14 mouse cellular contexts compared by ENCODE assay signal in genomic region chr10:128556286-128556685, GRCm38 (mm10). TPM values are rescaled to one million over a fixed set of nuclear protein-coding genes. Genes with fewer than 3 reads are reported as not detected.
DNase-seq lines count a peak whose midpoint lies in the region; ATAC-seq and TF ChIP-seq lines count a peak whose summit lies in the region.
"Had no signal": no experiment of that assay in that cellular context is flagged by ENCODE, and none has a peak within 500 bp of the region (broad histone marks: within the 10 kb centered on the region; RNA-seq: fewer than 3 reads in every experiment).

No protein-coding gene starts in this region.

- H3K4me2 ChIP-seq in intestine, postnatal 0 days (replicated peaks; ENCODE audit: low read depth), result no peak overlapping the region
- no peak overlapping the region for H3K4me2 ChIP-seq in intestine, embryonic 16.5 days (ENCODE audit: low read depth, low read length)
- H3K4me2 ChIP-seq: embryonic facial prominence, embryonic 15.5 days; heart, embryonic 11.5 days; hindbrain, embryonic 13.5 days had no signal

- peak; percentile 65 for TF ChIP-seq CTCF in intestine, postnatal 0 days (IDR thresholded peaks at IDR 0.05; ENCODE audit: low read depth)

- no peak overlapping the region for H3K9ac ChIP-seq in intestine, postnatal 0 days (ENCODE audit: low read depth, low read length)
- no peak overlapping the region for H3K9ac ChIP-seq in intestine, embryonic 16.5 days (ENCODE audit: low read depth, low read length)
- H3K9ac ChIP-seq: embryonic facial prominence, embryonic 15.5 days; hindbrain, embryonic 13.5 days had no signal

- peaks cover 41% of the 10 kb centered on the region for H3K36me3 ChIP-seq in intestine, postnatal 0 days (ENCODE audit: control insufficient read depth, insufficient read depth)
- peaks cover 23% of the 10 kb centered on the region for H3K36me3 ChIP-seq in intestine, embryonic 16.5 days (ENCODE audit: control insufficient read depth, insufficient read depth, low read length)

- H3K9me3 ChIP-seq in intestine, postnatal 0 days (ENCODE audit: control insufficient read depth), result no peaks in the 10 kb centered on the region
- H3K9me3 ChIP-seq in intestine, embryonic 16.5 days (ENCODE audit: control insufficient read depth, low read length), result no peaks in the 10 kb centered on the region
- H3K9me3 ChIP-seq: embryonic facial prominence, embryonic 15.5 days; hindbrain, embryonic 13.5 days had no signal

- H3K4me1 ChIP-seq in intestine, postnatal 0 days (replicated peaks; ENCODE audit: control insufficient read depth, insufficient read depth, low read length), result no peaks in the 10 kb centered on the region
- H3K4me1 ChIP-seq in intestine, embryonic 16.5 days (ENCODE audit: control insufficient read depth, insufficient read depth, low read length), result no peaks in the 10 kb centered on the region
- H3K4me1 ChIP-seq: embryonic facial prominence, embryonic 15.5 days; hindbrain, embryonic 13.5 days had no signal

- H3K27ac ChIP-seq in intestine, postnatal 0 days (ENCODE audit: low read depth, low read length), result no peak overlapping the region
- no peak overlapping the region for H3K27ac ChIP-seq in intestine, embryonic 16.5 days (ENCODE audit: low read length)
- H3K27ac ChIP-seq: embryonic facial prominence, embryonic 15.5 days; hindbrain, embryonic 13.5 days had no signal

- no peak overlapping the region for H3K4me3 ChIP-seq in intestine, postnatal 0 days (ENCODE audit: low read depth, low read length)
- no peak overlapping the region for H3K4me3 ChIP-seq in intestine, embryonic 16.5 days (ENCODE audit: low read length)
- H3K4me3 ChIP-seq: embryonic facial prominence, embryonic 15.5 days; hindbrain, embryonic 13.5 days had no signal

- H3K27me3 ChIP-seq in intestine, postnatal 0 days (replicated peaks; ENCODE audit: control insufficient read depth, insufficient read depth, low read length), result no peaks in the 10 kb centered on the region
- H3K27me3 ChIP-seq in intestine, embryonic 16.5 days (replicated peaks; ENCODE audit: control insufficient read depth, insufficient read depth, low read length), result no peaks in the 10 kb centered on the region
- H3K27me3 ChIP-seq: embryonic facial prominence, embryonic 15.5 days; hindbrain, embryonic 13.5 days had no signal

- DNase-seq in 3134 (ENCODE audit: extremely low read depth, insufficient read length, low spot score) (peak; percentile 42), A20 (ENCODE audit: low read depth, low spot score) (peak; percentile 57)
- DNase-seq in layer of hippocampus, adult 9-10 months (ENCODE audit: low spot score), result no peak
- DNase-seq: adrenal gland, postnatal 36 days; cerebellum, adult 18-20 months; left cerebral cortex, postnatal 4 days; thymus, postnatal 36 days had no signal

- no peak for ATAC-seq in intestine, postnatal 0 days
- no peak for ATAC-seq in intestine, embryonic 16.5 days
- peak; percentile 95 for ATAC-seq in granulocyte monocyte progenitor cell, adult 5-6 weeks (replicated peaks; ENCODE audit: poor library complexity, severe bottlenecking)
- no peak for ATAC-seq in inflammation-experienced regulatory T-cells, adult 6 months

RNA-seq across cellular contexts. Expression of gene Rpl41, which starts 7.2 kb away (rescaled TPM):
- polyA plus RNA-seq in intestine, postnatal 0 days (2015; fragmentation: Nextera tagmentation; extraction: Ambion mirVana), result 2,426 and 2,428 TPM in 2 replicates
- polyA plus RNA-seq in intestine, embryonic 16.5 days (2015; fragmentation: Nextera tagmentation; extraction: Ambion mirVana), result 3,191 and 3,364 TPM in 2 replicates
- total RNA-seq in granulocyte monocyte progenitor cell, adult 5-6 weeks (2014; fragmentation: Nextera tagmentation), result 6,066 and 6,315 TPM in 2 replicates
- total RNA-seq in granulocyte monocyte progenitor cell, adult 5-6 weeks (2017), result 3,608 and 4,444 TPM in 2 replicates
- polyA plus RNA-seq in inflammation-experienced regulatory T-cells, adult 6 months (2017; shearing (Covaris generic)), result 1,000 to 10,000 TPM; 5,582 to 7,160 (median 6,033) TPM

RNA-seq across cellular contexts. Expression of gene Zc3h10, which starts 8.7 kb away (rescaled TPM):
- polyA plus RNA-seq in intestine, postnatal 0 days (2015; fragmentation: Nextera tagmentation; extraction: Ambion mirVana), result 10.0 and 10.4 TPM in 2 replicates
- 13.3 and 13.6 TPM in 2 replicates for polyA plus RNA-seq in intestine, embryonic 16.5 days (2015; fragmentation: Nextera tagmentation; extraction: Ambion mirVana)
- total RNA-seq in granulocyte monocyte progenitor cell, adult 5-6 weeks (2014; fragmentation: Nextera tagmentation), result 8.8 and 9.7 TPM in 2 replicates
- total RNA-seq in granulocyte monocyte progenitor cell, adult 5-6 weeks (2017), result 12.5 and 13.6 TPM in 2 replicates
- 1 to 10 TPM; 5.6 to 9.2 (median 6.0) TPM for polyA plus RNA-seq in inflammation-experienced regulatory T-cells, adult 6 months (2017; shearing (Covaris generic))

RNA-seq across cellular contexts. Expression of gene Pa2g4, which starts 9.5 kb away (rescaled TPM):
- polyA plus RNA-seq in intestine, postnatal 0 days (2015; fragmentation: Nextera tagmentation; extraction: Ambion mirVana), result 65.3 and 66.8 TPM in 2 replicates
- 171 and 196 TPM in 2 replicates for polyA plus RNA-seq in intestine, embryonic 16.5 days (2015; fragmentation: Nextera tagmentation; extraction: Ambion mirVana)
- total RNA-seq in granulocyte monocyte progenitor cell, adult 5-6 weeks (2014; fragmentation: Nextera tagmentation), result 404 and 410 TPM in 2 replicates
- total RNA-seq in granulocyte monocyte progenitor cell, adult 5-6 weeks (2017), result 414 and 442 TPM in 2 replicates
- 100 to 1,000 TPM; 110 to 145 (median 137) TPM for polyA plus RNA-seq in inflammation-experienced regulatory T-cells, adult 6 months (2017; shearing (Covaris generic))

RNA-seq across cellular contexts. Expression of gene Esyt1, which starts 30.6 kb away (rescaled TPM):
- polyA plus RNA-seq in intestine, postnatal 0 days (2015; fragmentation: Nextera tagmentation; extraction: Ambion mirVana), result 11.7 and 12.5 TPM in 2 replicates
- polyA plus RNA-seq in intestine, embryonic 16.5 days (2015; fragmentation: Nextera tagmentation; extraction: Ambion mirVana), result 24.4 and 25.7 TPM in 2 replicates
- total RNA-seq in granulocyte monocyte progenitor cell, adult 5-6 weeks (2014; fragmentation: Nextera tagmentation), result 89.1 and 90.5 TPM in 2 replicates
- 78.8 and 97.6 TPM in 2 replicates for total RNA-seq in granulocyte monocyte progenitor cell, adult 5-6 weeks (2017)
- 10 to 100 TPM; 68.4 to 89.7 (median 70.4) TPM for polyA plus RNA-seq in inflammation-experienced regulatory T-cells, adult 6 months (2017; shearing (Covaris generic))

RNA-seq across cellular contexts. Expression of gene Erbb3, which starts 33.2 kb away (rescaled TPM):
- polyA plus RNA-seq in intestine, postnatal 0 days (2015; fragmentation: Nextera tagmentation; extraction: Ambion mirVana), result 22.3 and 23.8 TPM in 2 replicates
- 29.6 and 34.9 TPM in 2 replicates for polyA plus RNA-seq in intestine, embryonic 16.5 days (2015; fragmentation: Nextera tagmentation; extraction: Ambion mirVana)
- total RNA-seq in granulocyte monocyte progenitor cell, adult 5-6 weeks (2014; fragmentation: Nextera tagmentation), result 1.6 and 1.7 TPM in 2 replicates
- total RNA-seq in granulocyte monocyte progenitor cell, adult 5-6 weeks (2017), result 1.4 and 1.8 TPM in 2 replicates
- polyA plus RNA-seq in inflammation-experienced regulatory T-cells, adult 6 months (2017; shearing (Covaris generic)), result 1 to 10 TPM; 2.6 to 9.3 (median 3.9) TPM
